Mouse (Mus musculus): ENCODE results near the gene Dab2ip.

DNA sequence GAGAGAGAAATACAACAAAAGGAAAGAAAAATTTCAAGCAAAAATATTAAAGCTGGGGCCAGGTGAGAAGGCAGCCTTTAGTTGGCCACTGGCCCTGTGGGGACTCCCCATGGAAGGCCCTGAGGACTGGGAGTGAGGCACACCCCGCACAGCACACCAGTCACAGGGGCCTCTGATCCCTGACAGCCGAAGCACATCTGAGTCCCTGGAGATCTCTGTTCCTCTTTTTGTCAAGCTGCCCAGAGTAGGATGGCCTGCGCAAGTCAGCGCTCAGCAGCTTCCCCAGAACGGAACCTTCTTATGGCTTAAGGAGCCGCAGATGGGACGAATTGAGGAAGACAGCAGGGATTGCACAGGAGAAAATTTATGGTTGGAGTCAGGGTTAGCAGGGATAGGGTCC, 198.4 kb downstream of the Dab2ip start:
- peak; percentile 90 for TF ChIP-seq EP300 (IDR thresholded peaks at IDR 0.05; ENCODE audit: low read length)
- no peak for TF ChIP-seq CTCF (conservative IDR thresholded peaks at IDR 0.05 in 1 of 2, IDR thresholded peaks at IDR 0.05 in 1 of 2; ENCODE audit: low read depth in 2 of 2, low read length in 2 of 2)
